8 mouse cellular contexts compared by ENCODE assay signal in the genomic region with DNA sequence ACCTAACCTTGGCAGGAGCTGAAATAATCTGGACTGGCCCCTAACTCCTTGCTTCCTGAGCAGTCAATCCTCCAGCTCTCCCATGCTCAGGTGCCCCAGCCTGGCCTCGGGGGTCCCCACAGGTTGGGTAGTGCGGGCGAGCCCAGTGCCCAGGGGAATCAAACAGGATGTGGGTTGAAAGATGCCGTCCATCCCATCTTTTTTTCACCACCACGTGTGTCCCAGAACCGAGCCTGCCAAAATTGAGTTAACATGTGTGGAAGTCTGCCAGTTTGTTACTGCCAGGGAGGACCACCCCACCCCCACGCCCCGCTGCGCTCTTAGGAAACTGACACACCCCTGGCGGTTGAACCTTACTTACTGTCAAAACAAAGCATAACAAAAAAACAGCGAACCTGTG. TPM values are rescaled to one million over a fixed set of nuclear protein-coding genes. Genes with fewer than 3 reads are reported as not detected.
A peak's percentile ranks its signal among the peaks of the same experiment; 100 is the strongest.
DNase-seq lines count a peak whose midpoint lies in the region; ATAC-seq lines count a peak whose summit lies in the region.

No protein-coding gene starts in this region.

- 0 out of 2 replicates have a peak, but pooled peaks have one; percentile 19 for ATAC-seq in embryonic facial prominence, embryonic 14.5 days (ENCODE audit: low read depth)
- ATAC-seq in hindbrain, embryonic 16.5 days = 0 out of 2 replicates have a peak, but pooled peaks have one; percentile 22
- peak; percentile 22 for ATAC-seq in liver, embryonic 13.5 days (ENCODE audit: low read depth)
- no peak for ATAC-seq in neural tube, embryonic 12.5 days (ENCODE audit: low FRiP score, low read depth)

- H3K4me2 ChIP-seq in embryonic facial prominence, embryonic 14.5 days (ENCODE audit: low read depth, low read length) = peak overlapping the region; percentile 76
- H3K4me2 ChIP-seq in hindbrain, embryonic 16.5 days (ENCODE audit: low read length) = peak overlapping the region; percentile 67
- peak overlapping the region; percentile 99 for H3K4me2 ChIP-seq in liver, embryonic 13.5 days
- peak overlapping the region; percentile 76 for H3K4me2 ChIP-seq in neural tube, embryonic 12.5 days (replicated peaks)

- H3K27me3 ChIP-seq in embryonic facial prominence, embryonic 14.5 days (replicated peaks; ENCODE audit: control insufficient read depth, insufficient read depth, low read length) = peaks cover 38% of the 10 kb centered on the region
- H3K27me3 ChIP-seq in hindbrain, embryonic 16.5 days (replicated peaks; ENCODE audit: control insufficient read depth, insufficient read depth, low read length) = peaks cover 20% of the 10 kb centered on the region
- peaks cover 16% of the 10 kb centered on the region for H3K27me3 ChIP-seq in liver, embryonic 13.5 days
- H3K27me3 ChIP-seq in neural tube, embryonic 12.5 days (replicated peaks) = peaks cover 43% of the 10 kb centered on the region

- H3K4me1 ChIP-seq in embryonic facial prominence, embryonic 14.5 days (ENCODE audit: control insufficient read depth, insufficient read depth, low read length) = peaks cover 8% of the 10 kb centered on the region; the same call in 1 of the 2 replicates
- H3K4me1 ChIP-seq in hindbrain, embryonic 16.5 days (ENCODE audit: control insufficient read depth, insufficient read depth, low read depth, low read length) = peaks cover 4% of the 10 kb centered on the region; the same call in 1 of the 2 replicates
- H3K4me1 ChIP-seq in liver, embryonic 13.5 days (replicated peaks) = peaks cover 52% of the 10 kb centered on the region
- H3K4me1 ChIP-seq in neural tube, embryonic 12.5 days = peaks cover 17% of the 10 kb centered on the region

- H3K27ac ChIP-seq in embryonic facial prominence, embryonic 14.5 days (replicated peaks; ENCODE audit: low read depth, low read length) = no peak overlapping the region
- H3K27ac ChIP-seq in hindbrain, embryonic 16.5 days (ENCODE audit: low read depth, low read length) = no peak overlapping the region
- peak overlapping the region; percentile 74 for H3K27ac ChIP-seq in liver, embryonic 13.5 days
- no peak overlapping the region for H3K27ac ChIP-seq in neural tube, embryonic 12.5 days

- no peaks in the 10 kb centered on the region for H3K9me3 ChIP-seq in embryonic facial prominence, embryonic 14.5 days (ENCODE audit: control insufficient read depth, low read length)
- H3K9me3 ChIP-seq in hindbrain, embryonic 16.5 days (ENCODE audit: control insufficient read depth, low read length) = no peaks in the 10 kb centered on the region
- no peaks in the 10 kb centered on the region for H3K9me3 ChIP-seq in liver, embryonic 13.5 days (replicated peaks)
- H3K9me3 ChIP-seq in neural tube, embryonic 12.5 days = no peaks in the 10 kb centered on the region

- DNase-seq in ovary, postnatal 36 days (ENCODE audit: low spot score) = peak; percentile 28
- DNase-seq in ovary, postnatal 10 days (ENCODE audit: low spot score) = no peak
- DNase-seq in embryonic facial prominence, embryonic 14.5 days (ENCODE audit: low spot score) = peak; percentile 80
- DNase-seq in liver, embryonic 13.5 days = no peak
- no peak for DNase-seq in right cerebral cortex, postnatal 4 days
- no peak for DNase-seq in right cerebral cortex, adult 18-20 months

- H3K36me3 ChIP-seq in embryonic facial prominence, embryonic 14.5 days (ENCODE audit: control insufficient read depth, insufficient read depth, low read length) = no peaks in the 10 kb centered on the region
- H3K36me3 ChIP-seq in hindbrain, embryonic 16.5 days (ENCODE audit: control insufficient read depth, insufficient read depth, low read length) = no peaks in the 10 kb centered on the region
- H3K36me3 ChIP-seq in liver, embryonic 13.5 days = no peaks in the 10 kb centered on the region
- H3K36me3 ChIP-seq in neural tube, embryonic 12.5 days = no peaks in the 10 kb centered on the region

- peak overlapping the region; percentile 68 for H3K4me3 ChIP-seq in embryonic facial prominence, embryonic 14.5 days (ENCODE audit: low read depth, low read length)
- H3K4me3 ChIP-seq in hindbrain, embryonic 16.5 days (ENCODE audit: low read length) = peak overlapping the region; percentile 58
- peak overlapping the region; percentile 83 for H3K4me3 ChIP-seq in liver, embryonic 13.5 days (replicated peaks)
- H3K4me3 ChIP-seq in neural tube, embryonic 12.5 days = peak overlapping the region; percentile 57

- peak overlapping the region; percentile 67 for H3K9ac ChIP-seq in embryonic facial prominence, embryonic 14.5 days (ENCODE audit: low read depth, low read length)
- peak overlapping the region; percentile 65 for H3K9ac ChIP-seq in hindbrain, embryonic 16.5 days (ENCODE audit: low read depth, low read length)
- peak overlapping the region; percentile 87 for H3K9ac ChIP-seq in liver, embryonic 13.5 days
- peak overlapping the region; percentile 68 for H3K9ac ChIP-seq in neural tube, embryonic 12.5 days

- WGBS in embryonic facial prominence, embryonic 14.5 days = 3% methylated on average over 11 of the region's 11 CpGs
- 3% methylated on average over 11 of the region's 11 CpGs for WGBS in hindbrain, embryonic 16.5 days
- WGBS in liver, embryonic 13.5 days (ENCODE audit: insufficient replicate concordance) = 2% methylated on average over 11 of the region's 11 CpGs
- 7% methylated on average over 11 of the region's 11 CpGs for WGBS in neural tube, embryonic 12.5 days

RNA-seq across cellular contexts. Expression of gene Il17ra, which starts 0.8 kb away (rescaled TPM):
- polyA plus RNA-seq in embryonic facial prominence, embryonic 14.5 days (2014; fragmentation: Nextera tagmentation; extraction: Ambion mirVana) = 3.2 and 4.1 TPM in 2 replicates
- 4.9 and 6.1 TPM in 2 replicates for polyA plus RNA-seq in hindbrain, embryonic 16.5 days (2015; fragmentation: Nextera tagmentation; extraction: Ambion mirVana)
- 9.3 and 10.8 TPM in 2 replicates for polyA plus RNA-seq in liver, embryonic 13.5 days (2015; fragmentation: Nextera tagmentation; extraction: Ambion mirVana)
- 10.4 and 12.8 TPM in 2 replicates for polyA plus RNA-seq in neural tube, embryonic 12.5 days (2016; fragmentation: Nextera tagmentation; extraction: Ambion mirVana)

RNA-seq across cellular contexts. Expression of gene Tmem121b, which starts 29.7 kb away (rescaled TPM):
- polyA plus RNA-seq in embryonic facial prominence, embryonic 14.5 days (2014; fragmentation: Nextera tagmentation; extraction: Ambion mirVana) = 0.04 and 0.22 TPM in 2 replicates
- 2.6 and 2.7 TPM in 2 replicates for polyA plus RNA-seq in hindbrain, embryonic 16.5 days (2015; fragmentation: Nextera tagmentation; extraction: Ambion mirVana)
- polyA plus RNA-seq in liver, embryonic 13.5 days (2015; fragmentation: Nextera tagmentation; extraction: Ambion mirVana) = not detected in 2 replicates
- polyA plus RNA-seq in neural tube, embryonic 12.5 days (2016; fragmentation: Nextera tagmentation; extraction: Ambion mirVana) = 2.5 and 3.2 TPM in 2 replicates

Comparison
In these comparisons a context has a peak if more than half of its experiments do, and no peak if none do; other contexts are left out.
1. DNase-seq: peak in ovary, postnatal 36 days (single experiment) and embryonic facial prominence, embryonic 14.5 days (single experiment); none in ovary, postnatal 10 days (single experiment), liver, embryonic 13.5 days (single experiment), right cerebral cortex, postnatal 4 days (single experiment) and right cerebral cortex, adult 18-20 months (single experiment).
2. Peak in every context shown above with its lines, with median percentiles within 50 percentile points of each other: H3K4me2 ChIP-seq, H3K4me3 ChIP-seq and H3K9ac ChIP-seq.